Mouse (Mus musculus) cerebellum, adult 9-11 months (tissue): ENCODE results near the gene Gm49325.

Experiments used
- DNase-seq: peaks from one replicate; pipeline ENCODE4 v3.0.0; 2022

Gene Gm49325

GRCm38 (mm10) chr10:77605908-77606826 lies at the start of gene Gm49325, which contains the start of gene Sumo3:
Gene Gm49325, plus strand, starts transcription at chr10:77606197.
Gene Sumo3, plus strand, starts transcription at chr10:77606097.
- peak; percentile 94 for DNase-seq

- no peak for DNase-seq
These were observed 49.4 kb upstream of the Gm49325 start for GRCm38 (mm10) chr10:77556631-77557030.

- DNase-seq: no peak
These were observed 48.4 kb upstream of the Gm49325 start for GRCm38 (mm10) chr10:77557641-77558040.

DNA sequence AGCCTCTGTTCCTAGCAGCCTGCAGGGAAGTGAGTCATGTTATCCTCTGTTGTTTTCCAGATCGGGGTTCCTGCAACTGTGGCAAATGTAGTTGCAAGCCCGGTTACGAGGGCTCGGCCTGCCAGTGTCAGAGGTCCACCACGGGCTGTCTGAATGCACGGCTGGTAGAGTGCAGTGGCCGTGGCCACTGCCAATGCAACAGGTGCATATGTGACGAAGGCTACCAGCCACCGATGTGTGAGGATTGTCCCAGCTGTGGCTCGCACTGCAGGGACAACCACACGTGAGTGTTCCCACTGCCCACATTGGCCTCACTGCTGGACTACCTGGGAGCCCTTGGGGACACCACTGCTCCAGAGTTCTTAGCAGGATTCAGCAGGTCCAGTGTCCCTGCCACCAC lies 45.9 kb upstream of the Gm49325 start:
- DNase-seq: no peak

DNA sequence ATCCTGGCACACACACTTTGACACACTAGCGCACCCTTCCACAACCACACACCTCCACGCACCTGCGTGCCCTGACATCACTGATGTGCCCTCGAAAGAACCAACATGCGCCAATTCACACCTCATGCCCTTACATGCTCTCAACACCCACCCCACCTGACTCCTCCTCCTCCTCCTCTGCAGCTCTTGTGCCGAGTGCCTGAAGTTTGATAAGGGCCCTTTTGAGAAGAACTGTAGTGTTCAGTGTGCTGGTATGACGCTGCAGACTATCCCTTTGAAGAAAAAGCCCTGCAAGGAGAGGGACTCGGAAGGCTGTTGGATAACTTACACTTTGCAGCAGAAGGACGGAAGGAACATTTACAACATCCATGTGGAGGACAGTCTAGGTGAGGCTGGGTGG lies 45.2 kb upstream of the Gm49325 start:
- DNase-seq: no peak

GRCm38 (mm10) chr10:77561508-77561907 lies 44.5 kb upstream of the Gm49325 start:
- DNase-seq: no peak

GRCm38 (mm10) chr10:77565005-77565404 lies 41.0 kb upstream of the Gm49325 start:
- no peak for DNase-seq

DNA sequence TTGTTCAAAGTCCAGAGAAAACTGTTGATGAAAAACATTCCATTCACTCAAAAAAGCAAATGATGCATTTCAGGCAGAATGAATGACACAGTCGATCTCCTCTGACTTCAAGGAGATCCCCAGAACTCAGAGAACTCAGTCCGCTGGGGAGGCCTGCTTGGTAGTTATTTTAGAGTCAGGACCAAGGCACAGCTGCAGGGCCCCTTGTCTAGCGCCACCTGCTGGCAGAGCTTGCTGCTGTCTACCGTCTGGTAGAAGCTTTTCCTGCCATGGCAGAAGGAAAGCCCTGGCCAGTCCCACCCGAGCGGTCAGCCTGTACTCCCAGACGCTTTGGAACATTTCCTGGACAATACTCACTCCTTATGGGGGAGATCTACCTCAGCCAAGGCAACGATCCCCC lies 39.3 kb upstream of the Gm49325 start:
- DNase-seq: peak; percentile 84

GRCm38 (mm10) chr10:77569481-77569880 lies 36.5 kb upstream of the Gm49325 start:
- no peak for DNase-seq

GRCm38 (mm10) chr10:77569973-77570658 lies 35.9 kb upstream of the Gm49325 start:
- no peak for DNase-seq

DNA sequence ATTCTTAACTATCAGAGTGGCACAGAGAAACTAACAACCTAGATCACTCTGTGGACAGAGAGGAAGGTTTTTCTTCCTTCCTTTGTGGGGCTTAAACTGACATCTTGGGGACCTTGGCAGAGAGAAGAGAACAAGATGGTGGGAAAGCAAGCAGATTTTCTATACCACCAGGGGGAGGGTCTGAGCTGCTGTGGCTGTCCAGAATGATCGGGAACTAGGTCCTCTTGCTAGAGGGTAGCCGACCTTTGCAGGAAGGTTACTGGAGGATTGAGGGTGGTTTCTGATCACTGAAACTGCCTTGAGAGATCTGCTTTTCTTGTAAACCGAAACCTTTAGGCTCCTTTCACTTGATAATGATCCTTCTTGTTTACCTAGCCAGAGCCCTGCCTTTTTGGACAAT lies 33.8 kb upstream of the Gm49325 start:
- no peak for DNase-seq

GRCm38 (mm10) chr10:77573162-77573561 lies 32.8 kb upstream of the Gm49325 start:
- no peak for DNase-seq

DNA sequence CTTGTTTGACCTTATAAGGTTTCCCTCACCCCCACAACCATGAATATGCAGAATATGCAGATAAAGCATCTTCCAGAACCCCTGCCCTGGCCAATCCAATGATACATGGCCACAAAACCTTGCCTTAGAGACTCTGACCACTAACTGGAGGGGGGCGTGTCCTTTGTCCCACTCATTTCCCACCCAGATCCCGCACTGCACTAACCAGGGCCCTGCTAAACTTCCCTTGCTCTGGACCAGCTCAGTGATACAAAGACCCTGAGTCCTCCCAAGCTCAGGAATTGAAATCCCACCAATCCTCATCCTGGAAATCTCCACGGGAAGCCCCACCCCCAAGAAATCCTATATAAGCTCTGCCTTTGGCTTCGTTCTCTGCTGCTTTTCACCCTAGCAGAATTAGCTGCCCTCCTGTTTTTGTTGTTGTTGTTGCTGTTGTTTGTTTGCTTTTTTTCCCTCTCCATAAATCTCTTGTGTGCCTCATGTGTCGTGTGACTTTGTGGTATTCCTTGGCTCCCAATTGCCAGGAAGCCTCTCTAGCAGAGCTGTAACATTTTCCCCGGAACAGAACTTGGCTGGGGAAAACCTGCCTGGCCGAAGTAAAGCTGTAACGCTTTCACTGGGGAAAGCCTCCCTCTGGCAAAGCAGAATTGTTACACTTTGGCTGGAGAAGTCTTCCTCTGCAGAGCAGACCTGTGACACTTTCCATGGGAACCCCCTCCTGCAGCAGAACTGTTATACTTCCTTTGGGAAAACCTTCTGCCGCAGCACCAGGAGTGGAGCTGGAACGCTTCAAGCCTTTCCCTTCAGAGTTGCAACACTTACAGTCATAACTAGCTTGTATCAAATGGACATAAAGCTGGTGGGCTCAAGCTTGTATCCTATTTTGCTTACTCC lies 25.7 kb upstream of the Gm49325 start:
- no peak for DNase-seq

- no peak for DNase-seq
These were observed 25.0 kb upstream of the Gm49325 start for GRCm38 (mm10) chr10:77581023-77581407.

GRCm38 (mm10) chr10:77581408-77582284 lies 24.4 kb upstream of the Gm49325 start, which contains the start of gene Pttg1ip:
Gene Pttg1ip, plus strand, starts transcription at chr10:77581720.
- peak; percentile 98 for DNase-seq

- DNase-seq: no peak
These were observed 23.7 kb upstream of the Gm49325 start for GRCm38 (mm10) chr10:77582285-77582618.

DNA sequence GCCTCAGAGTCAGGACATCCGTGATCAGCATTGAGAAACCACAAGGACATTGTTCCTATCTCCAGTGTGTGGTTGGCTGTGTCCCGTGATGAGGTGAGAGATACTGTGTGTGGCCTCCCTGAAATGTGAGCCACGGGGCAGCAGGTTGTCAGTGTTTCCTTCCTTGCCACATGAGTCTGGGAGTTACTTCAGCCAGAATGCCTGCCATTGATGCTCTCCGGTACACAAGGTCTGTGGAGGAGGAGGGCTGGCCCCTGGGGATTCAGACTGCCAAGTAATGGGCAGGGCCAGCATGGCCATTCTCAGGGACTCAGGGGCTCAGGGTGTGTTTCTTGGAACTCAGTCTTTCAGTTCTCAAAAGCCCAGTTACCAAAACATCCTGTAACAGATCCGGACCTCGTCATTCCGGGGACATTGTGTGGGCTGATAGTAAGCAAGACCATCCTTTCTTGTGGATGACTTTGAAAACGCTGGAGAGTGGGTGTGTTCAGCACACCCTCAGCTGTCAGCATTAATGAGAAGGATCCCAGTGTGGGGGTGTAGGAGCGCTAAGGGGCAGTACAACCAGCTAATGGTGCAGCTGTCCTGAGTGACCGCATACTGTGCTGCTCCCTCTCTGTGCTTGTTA lies 22.1 kb upstream of the Gm49325 start:
- DNase-seq: no peak

- DNase-seq: no peak
These were observed 19.4 kb upstream of the Gm49325 start for GRCm38 (mm10) chr10:77586637-77587036.

DNA sequence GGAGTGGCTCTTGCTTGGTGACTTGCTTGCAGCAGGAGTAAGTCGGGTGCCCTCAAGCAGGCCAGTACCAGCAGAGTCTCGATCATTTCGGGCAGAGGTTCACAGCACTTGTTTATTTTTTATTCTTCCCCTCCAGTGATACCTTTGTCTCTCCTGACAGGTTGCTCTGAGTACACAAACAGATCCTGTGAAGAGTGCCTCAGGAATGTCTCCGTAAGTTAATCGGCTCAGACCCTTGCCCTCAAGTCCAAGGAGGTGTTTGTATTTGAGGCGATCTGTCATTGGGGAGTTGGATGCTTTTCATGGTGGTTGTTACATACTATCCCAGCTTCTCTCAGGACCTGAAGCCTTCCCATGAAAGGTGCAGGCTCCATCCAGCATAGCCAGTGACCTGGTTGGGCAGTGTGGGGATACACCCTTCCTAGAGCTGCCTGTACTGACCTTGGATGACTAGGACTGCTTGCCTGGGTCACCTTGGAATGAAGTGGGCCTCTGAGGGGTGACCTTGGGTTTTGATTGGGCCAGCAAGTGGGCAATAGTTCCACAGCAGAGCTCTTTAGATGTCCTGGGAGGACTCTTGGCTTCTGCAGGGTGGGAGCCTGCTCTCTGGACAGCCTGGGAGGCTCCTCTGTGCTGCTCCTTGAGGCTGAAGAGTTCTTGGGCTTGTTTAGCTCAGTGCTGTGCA lies 18.8 kb upstream of the Gm49325 start:
- DNase-seq: no peak

GRCm38 (mm10) chr10:77588036-77588435 lies 18.0 kb upstream of the Gm49325 start:
- DNase-seq: no peak

DNA sequence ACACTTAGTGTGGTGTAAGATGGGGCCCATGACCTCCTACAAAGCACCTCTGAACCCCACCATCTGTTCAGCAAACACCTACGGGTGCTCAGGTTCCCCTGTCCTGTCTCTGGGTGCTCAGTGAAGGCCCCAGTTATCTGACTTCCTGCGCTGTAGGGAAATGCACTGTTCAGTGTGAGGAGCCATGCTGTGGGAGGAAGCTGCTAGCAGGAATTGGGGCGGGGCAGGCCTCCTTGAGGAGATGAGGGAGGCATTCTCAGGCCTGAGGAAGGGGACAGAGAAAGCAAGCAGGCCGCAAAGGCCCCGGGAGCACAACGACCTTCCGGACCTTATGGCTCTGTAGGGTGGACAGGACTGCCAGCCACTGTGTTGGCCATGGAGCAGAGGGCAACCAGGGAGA lies 16.9 kb upstream of the Gm49325 start:
- no peak for DNase-seq
